Mouse (Mus musculus) MEL (cell line): ENCODE measurements around the gene Gdpd3. TPM values are rescaled to one million over a fixed set of nuclear protein-coding genes. Genes with fewer than 3 reads are reported as not detected.
A peak's percentile ranks its signal among the peaks of the same experiment; 100 is the strongest.

Experiments
- DNase-seq: peaks from one replicate; pipeline ENCODE4 v3.0.0; 2011; ENCODE audit warnings: low read depth, low spot score
- H3K27ac ChIP-seq: 2 replicates; pipeline ENCODE4 v1.5.1; 2012; ENCODE audit warnings: low read depth, mild to moderate bottlenecking, control low read depth, low read length, moderate library complexity; ENCODE audit not compliant: control insufficient read depth
- H3K27me3 ChIP-seq, 2 experiments: fragments of 150-350 bp in 1 of 2; sonication (generic) in 1 of 2; 2 replicates each; pipeline ENCODE4 v1.6.1; 2012; ENCODE audit warnings: low read length in 2 of 2, mild to moderate bottlenecking in 2 of 2, improper control_type of control experiment in 1 of 2, moderate library complexity in 1 of 2; ENCODE audit not compliant: insufficient read depth in 2 of 2, control insufficient read depth in 1 of 2
- H3K36me3 ChIP-seq, 2 experiments: 2 replicates each; pipeline ENCODE4 v1.6.1; 2012 to 2014; ENCODE audit warnings: low read length in 2 of 2, improper control_type of control experiment in 1 of 2, inconsistent platforms in 1 of 2, mild to moderate bottlenecking in 1 of 2; ENCODE audit not compliant: insufficient read depth in 2 of 2, control insufficient read depth in 1 of 2
- H3K4me1 ChIP-seq, 2 experiments: fragments of 150-350 bp in 1 of 2; sonication (generic) in 1 of 2; 2 replicates each; pipeline ENCODE4 v1.6.1; 2012; ENCODE audit warnings: low read length in 2 of 2, improper control_type of control experiment in 1 of 2, mild to moderate bottlenecking in 1 of 2; ENCODE audit not compliant: insufficient read depth in 2 of 2, control insufficient read depth in 1 of 2
- H3K4me3 ChIP-seq, 2 experiments: fragments of 150-350 bp in 1 of 2; sonication (generic) in 1 of 2; 2 replicates each; pipeline ENCODE4 v1.5.1; 2012; ENCODE audit warnings: low read depth in 2 of 2, low read length in 2 of 2, mild to moderate bottlenecking in 2 of 2, moderate library complexity in 2 of 2, control low read depth in 1 of 2, improper control_type of control experiment in 1 of 2; ENCODE audit not compliant: control insufficient read depth in 1 of 2, insufficient read depth in 1 of 2
- H3K79me2 ChIP-seq: 2 replicates; pipeline ENCODE4 v1.6.1; 2012; ENCODE audit warnings: mild to moderate bottlenecking, low read length, moderate library complexity; ENCODE audit not compliant: control insufficient read depth, poor library complexity, insufficient read depth
- H3K9ac ChIP-seq: 2 replicates; pipeline ENCODE4 v1.6.1; 2012; ENCODE audit warnings: low read depth, mild to moderate bottlenecking, control low read depth, low read length, moderate library complexity; ENCODE audit not compliant: control insufficient read depth, poor library complexity, severe bottlenecking
- H3K9me3 ChIP-seq: fragments of 150-350 bp; sonication (generic); replicated peaks from 2 replicates; pipeline ENCODE4 v1.6.1; 2012; ENCODE audit warnings: mild to moderate bottlenecking, low read length, improper control_type of control experiment, moderate library complexity; ENCODE audit not compliant: insufficient read depth
- BHLHE40 ChIP-seq: IDR thresholded peaks from 2 replicates; pipeline ENCODE4 v1.6.1; 2012; ENCODE audit warnings: low read depth, mild to moderate bottlenecking, inconsistent platforms, low read length, improper control_type of control experiment, borderline replicate concordance
- CTCF ChIP-seq, 3 experiments: IDR thresholded peaks in 2 of 3; conservative IDR thresholded peaks in 1 of 3; 2 replicates each; pipeline ENCODE4 v1.5.1; 2011 to 2012; ENCODE audit warnings: low read length in 3 of 3, low read depth in 2 of 3, mild to moderate bottlenecking in 2 of 3, improper control_type of control experiment in 1 of 3, inconsistent platforms in 1 of 3, mixed read lengths in 1 of 3, moderate library complexity in 1 of 3; ENCODE audit not compliant: control insufficient read depth in 1 of 3, insufficient read depth in 1 of 3, poor library complexity in 1 of 3, severe bottlenecking in 1 of 3
- E2F4 ChIP-seq: IDR thresholded peaks from 2 replicates; pipeline ENCODE4 v1.6.1; 2011; ENCODE audit warnings: low read depth, low read length, improper control_type of control experiment, borderline replicate concordance
- HCFC1 ChIP-seq: IDR thresholded peaks from 2 replicates; pipeline ENCODE4 v1.6.1; 2012; ENCODE audit warnings: low read depth, mild to moderate bottlenecking, inconsistent platforms, low read length, improper control_type of control experiment, moderate library complexity
- JUND ChIP-seq: IDR thresholded peaks from 2 replicates; pipeline ENCODE4 v1.6.1; 2011; ENCODE audit warnings: low read depth, mild to moderate bottlenecking, improper control_type of control experiment, low read length
- MEF2A ChIP-seq: IDR thresholded peaks from 2 replicates; pipeline ENCODE4 v1.6.1; 2014; ENCODE audit warnings: low read depth, mild to moderate bottlenecking, inconsistent platforms, low read length, improper control_type of control experiment; ENCODE audit not compliant: poor library complexity, insufficient replicate concordance, severe bottlenecking; ENCODE audit errors: extremely low read depth
- MXI1 ChIP-seq: IDR thresholded peaks from 2 replicates; pipeline ENCODE4 v1.6.1; 2011; ENCODE audit warnings: mild to moderate bottlenecking, low read depth, low read length, improper control_type of control experiment
- MYB ChIP-seq: IDR thresholded peaks from 2 replicates; pipeline ENCODE4 v1.6.1; 2011; ENCODE audit warnings: mild to moderate bottlenecking, low read depth, low read length, improper control_type of control experiment
- NELFE ChIP-seq: IDR thresholded peaks from 2 replicates; pipeline ENCODE4 v1.6.1; 2011; ENCODE audit warnings: low read depth, low read length, improper control_type of control experiment
- NRF1 ChIP-seq: IDR thresholded peaks from 2 replicates; pipeline ENCODE4 v1.6.1; 2014; ENCODE audit warnings: low read depth, mild to moderate bottlenecking, inconsistent platforms, low read length, improper control_type of control experiment, moderate library complexity; ENCODE audit not compliant: poor library complexity, insufficient read depth, severe bottlenecking
- POLR2A ChIP-seq, 2 experiments: IDR thresholded peaks; 2 replicates each; pipeline ENCODE4 v1.6.1; 2011 to 2012; ENCODE audit warnings: low read length in 2 of 2, mild to moderate bottlenecking in 2 of 2, control low read depth in 1 of 2, improper control_type of control experiment in 1 of 2, low read depth in 1 of 2, moderate library complexity in 1 of 2; ENCODE audit not compliant: control insufficient read depth in 1 of 2, insufficient read depth in 1 of 2, poor library complexity in 1 of 2
- POLR2AphosphoS5 ChIP-seq: IDR thresholded peaks from 2 replicates; pipeline ENCODE4 v1.6.1; 2012; ENCODE audit warnings: low read depth, borderline replicate concordance, mild to moderate bottlenecking, inconsistent platforms, low read length, moderate library complexity, mixed read lengths
- RCOR1 ChIP-seq: IDR thresholded peaks from 2 replicates; pipeline ENCODE4 v1.6.1; 2012; ENCODE audit warnings: low read depth, mild to moderate bottlenecking, inconsistent platforms, low read length, improper control_type of control experiment
- UBTF ChIP-seq: IDR thresholded peaks from 2 replicates; pipeline ENCODE4 v1.6.1; 2012; ENCODE audit warnings: low read depth, mild to moderate bottlenecking, inconsistent platforms, low read length, improper control_type of control experiment, moderate library complexity, borderline replicate concordance; ENCODE audit not compliant: insufficient read depth
- USF1 ChIP-seq: IDR thresholded peaks from 2 replicates; pipeline ENCODE4 v1.6.1; 2014; ENCODE audit warnings: low read depth, mild to moderate bottlenecking, inconsistent platforms, low read length, improper control_type of control experiment, moderate library complexity
- ZKSCAN1 ChIP-seq: IDR thresholded peaks from 2 replicates; pipeline ENCODE4 v1.6.1; 2012; ENCODE audit warnings: low read depth, mild to moderate bottlenecking, inconsistent platforms, low read length, improper control_type of control experiment, moderate library complexity
- ZNF384 ChIP-seq: IDR thresholded peaks from 2 replicates; pipeline ENCODE4 v1.6.1; 2012; ENCODE audit warnings: low read depth, mild to moderate bottlenecking, inconsistent platforms, low read length, improper control_type of control experiment
- polyA plus RNA-seq, 2 experiments: library from polyadenylated mRNA; stranded (reverse) in 1 of 2; unstranded in 1 of 2; fragments of >175 nt in 1 of 2; fragments of >200 nt in 1 of 2; gene quantifications; 2 replicates each; pipeline versions ENCODE4 v1.2.1 to v1.2.4; 2012; ENCODE audit warnings: low replicate concordance in 2 of 2, low read depth in 1 of 2; ENCODE audit not compliant: insufficient read length in 2 of 2, insufficient read depth in 1 of 2, missing spikeins in 1 of 2
- total RNA-seq: library from RNA; depleted of rRNA; stranded (reverse); fragments of 300-350 nt; gene quantifications from 2 replicates; pipeline ENCODE4 v1.2.3, GENCODE M21; 2012

The Gdpd3 gene
- total and polyA plus RNA-seq, 3 experiments = 12.7 to 13.0 TPM; not detected in 1

GRCm38 (mm10) chr7:126779983-126780970 is 14.1 kb downstream of the Gdpd3 start (continued):
- TF ChIP-seq ZKSCAN1 (no peak), ZNF384 (no peak), HCFC1 (peak; percentile 99), MXI1 (peak; percentile 80), NRF1 (no peak)
- TF ChIP-seq, all 39 proteins: peak for 21

GRCm38 (mm10) chr7:126780971-126781635 is 15.0 kb downstream of the Gdpd3 start, which contains the start of gene Tbx6:
Gene Tbx6, plus strand, starts transcription at chr7:126781483.
- no peaks in the 10 kb centered on the region; the same call in 1 of the 2 replicates for H3K79me2 ChIP-seq
- H3K9ac ChIP-seq = peak within 1 kb of the TSS; percentile 30
- H3K36me3 ChIP-seq = peaks cover 4 to 7% of the 10 kb centered on the region in 2 experiments; a peak in 3 of 4 replicates
- DNase-seq = no peak
- peak within 1 kb of the TSS; percentile 4 to 12 for H3K4me3 ChIP-seq
- peaks cover 7 to 20% of the 10 kb centered on the region in 2 experiments for H3K4me1 ChIP-seq
- TF ChIP-seq RCOR1 (no peak), USF1 (no peak), UBTF (no peak), MYB (no peak), POLR2A (IDR thresholded peaks at IDR 0.05; ENCODE audit: control insufficient read depth in 1 of 2, insufficient read depth in 1 of 2, low read depth in 1 of 2, low read length in 2 of 2, poor library complexity in 1 of 2) (no peak), CTCF (IDR thresholded peaks at IDR 0.05 in 2 of 3, conservative IDR thresholded peaks at IDR 0.05 in 1 of 3; ENCODE audit: control insufficient read depth in 1 of 3, insufficient read depth in 1 of 3, low read depth in 2 of 3, low read length in 3 of 3, poor library complexity in 1 of 3, severe bottlenecking in 1 of 3) (no peak), BHLHE40 (no peak), MEF2A (no peak), HCFC1 (no peak), E2F4 (no peak), NELFE (no peak), MXI1 (no peak), NRF1 (no peak), JUND (no peak), POLR2AphosphoS5 (no peak)
- no peaks in the 10 kb centered on the region for H3K9me3 ChIP-seq
- H3K27ac ChIP-seq = no peak within 1 kb of the TSS
- H3K27me3 ChIP-seq = no peaks in the 10 kb centered on the region
